Mouse (Mus musculus): ENCODE measurements around the gene Mybpc2. TPM values are rescaled to one million over a fixed set of nuclear protein-coding genes. Genes with fewer than 3 reads are reported as not detected.

Mybpc2 gene
- polyA plus RNA-seq, 1 experiment from 2014 or later = 1.2 TPM

- H3K27me3 ChIP-seq (replicated peaks) = peaks cover 54% of the 10 kb centered on the region
These were observed 63.5 kb downstream of the Mybpc2 start for GRCm38 (mm10) chr7:44460767-44461502.

GRCm38 (mm10) chr7:44460067-44460466, 64.4 kb downstream of the Mybpc2 start:
- Histone ChIP-seq H3K9ac (no peak overlapping the region), H3K9me3 (replicated peaks) (no peaks in the 10 kb centered on the region), H3K27ac (ENCODE audit: poor library complexity, severe bottlenecking) (no peak overlapping the region), H3K4me3 (no peak overlapping the region), H3K27me3 (replicated peaks) (peaks cover 54% of the 10 kb centered on the region), H3K4me2 (no peak overlapping the region), H3K36me3 (peaks cover 17% of the 10 kb centered on the region), H3K4me1 (replicated peaks) (peaks cover 22% of the 10 kb centered on the region)
- 69% methylated on average over 6 of the region's 6 CpGs for WGBS
- ATAC-seq (ENCODE audit: insufficient number of reproducible peaks, low FRiP score) = no peak

More at GRCm38 (mm10) chr7:44460767-44461502, 63.5 kb downstream of the Mybpc2 start:
- Histone ChIP-seq H3K4me2 (no peak overlapping the region), H3K4me1 (replicated peaks) (peaks cover 27% of the 10 kb centered on the region), H3K9ac (no peak overlapping the region), H3K9me3 (replicated peaks) (no peaks in the 10 kb centered on the region), H3K4me3 (no peak overlapping the region), H3K27ac (ENCODE audit: poor library complexity, severe bottlenecking) (no peak overlapping the region), H3K36me3 (peaks cover 17% of the 10 kb centered on the region)
- ATAC-seq (ENCODE audit: insufficient number of reproducible peaks, low FRiP score) = no peak
- 73% methylated on average over 31 of the region's 31 CpGs for WGBS

GRCm38 (mm10) chr7:44456302-44456701, 68.2 kb downstream of the Mybpc2 start:
- Histone ChIP-seq H3K9me3 (replicated peaks) (no peaks in the 10 kb centered on the region), H3K4me1 (replicated peaks) (peaks cover 10% of the 10 kb centered on the region), H3K4me3 (no peak overlapping the region), H3K9ac (no peak overlapping the region), H3K4me2 (no peak overlapping the region), H3K27ac (ENCODE audit: poor library complexity, severe bottlenecking) (no peak overlapping the region), H3K36me3 (peaks cover 9% of the 10 kb centered on the region), H3K27me3 (replicated peaks) (peaks cover 22% of the 10 kb centered on the region)
- ATAC-seq (ENCODE audit: insufficient number of reproducible peaks, low FRiP score) = no peak
- WGBS = 87% methylated on average over 1 of the region's 1 CpGs

- peak overlapping the region; percentile 48; the same call in 1 of the 2 replicates for H3K27ac ChIP-seq (ENCODE audit: poor library complexity, severe bottlenecking)
- peak overlapping the region; percentile 1; the same call in 1 of the 2 replicates for H3K9ac ChIP-seq
- H3K36me3 ChIP-seq = peaks cover 6% of the 10 kb centered on the region; the same call in 1 of the 2 replicates
- no peaks in the 10 kb centered on the region for H3K9me3 ChIP-seq (replicated peaks)
- no peaks in the 10 kb centered on the region; the same call in 1 of the 2 replicates for H3K27me3 ChIP-seq (replicated peaks)
- peaks cover 10% of the 10 kb centered on the region for H3K4me1 ChIP-seq (replicated peaks)
- ATAC-seq (ENCODE audit: insufficient number of reproducible peaks, low FRiP score) = peak; percentile 26; the same call in 1 of the 2 replicates
- no peak overlapping the region for H3K4me3 ChIP-seq
- H3K4me2 ChIP-seq = no peak overlapping the region
- 7% methylated on average over 3 of the region's 3 CpGs for WGBS
These were observed 71.2 kb downstream of the Mybpc2 start for GRCm38 (mm10) chr7:44453256-44453655.

Small RNA genes within 50 kb of the gene (microRNA-seq; reads per million reads assigned to microRNA genes)
- gene Mir7052 = not detected
- gene Mir7053 = 0.94 reads per million

Other genes starting within 250 kb of the Mybpc2 start
- gene Clec11a, start 217.8 kb downstream of the Mybpc2 start, polyA plus RNA-seq (2016; fragmentation: Nextera tagmentation; extraction: Ambion mirVana) = 0.68 and 0.79 TPM in 2 replicates
- 0.80 and 0.86 TPM in 2 replicates for gene Shank1, start 214.4 kb downstream of the Mybpc2 start, polyA plus RNA-seq (2016; fragmentation: Nextera tagmentation; extraction: Ambion mirVana)
- gene Syt3, start 140.6 kb downstream of the Mybpc2 start, polyA plus RNA-seq (2016; fragmentation: Nextera tagmentation; extraction: Ambion mirVana) = 0.55 and 0.63 TPM in 2 replicates
- gene 1700008O03Rik, start 138.8 kb downstream of the Mybpc2 start, polyA plus RNA-seq (2016; fragmentation: Nextera tagmentation; extraction: Ambion mirVana) = 0.40 and 0.94 TPM in 2 replicates
- 2.3 and 2.4 TPM in 2 replicates for gene Lrrc4b, start 95.6 kb downstream of the Mybpc2 start, polyA plus RNA-seq (2016; fragmentation: Nextera tagmentation; extraction: Ambion mirVana)
- 0.46 and 1.5 TPM in 2 replicates for gene Aspdh, start 59.3 kb downstream of the Mybpc2 start, polyA plus RNA-seq (2016; fragmentation: Nextera tagmentation; extraction: Ambion mirVana)
- 141 and 145 TPM in 2 replicates for gene Josd2, start 56.7 kb downstream of the Mybpc2 start, polyA plus RNA-seq (2016; fragmentation: Nextera tagmentation; extraction: Ambion mirVana)
- 111 and 114 TPM in 2 replicates for gene Emc10, start 28.1 kb downstream of the Mybpc2 start, polyA plus RNA-seq (2016; fragmentation: Nextera tagmentation; extraction: Ambion mirVana)
- gene Fam71e1, start 28.1 kb downstream of the Mybpc2 start, polyA plus RNA-seq (2016; fragmentation: Nextera tagmentation; extraction: Ambion mirVana) = 10.1 and 12.7 TPM in 2 replicates
- gene Spib, start 7.4 kb upstream of the Mybpc2 start, polyA plus RNA-seq (2016; fragmentation: Nextera tagmentation; extraction: Ambion mirVana) = 0.15 TPM in 1 of 2 replicates, not detected in the other
- gene Pold1, start 24.2 kb upstream of the Mybpc2 start, polyA plus RNA-seq (2016; fragmentation: Nextera tagmentation; extraction: Ambion mirVana) = 63.1 and 68.1 TPM in 2 replicates
- gene Nr1h2, start 29.3 kb upstream of the Mybpc2 start, polyA plus RNA-seq (2016; fragmentation: Nextera tagmentation; extraction: Ambion mirVana) = 54.7 and 55.3 TPM in 2 replicates
- 0.12 TPM in 1 of 2 replicates, not detected in the other for gene Napsa, start 47.7 kb upstream of the Mybpc2 start, polyA plus RNA-seq (2016; fragmentation: Nextera tagmentation; extraction: Ambion mirVana)
- gene Kcnc3, start 66.0 kb upstream of the Mybpc2 start, polyA plus RNA-seq (2016; fragmentation: Nextera tagmentation; extraction: Ambion mirVana) = 0.15 and 0.17 TPM in 2 replicates
- gene Myh14, start 146.2 kb upstream of the Mybpc2 start, polyA plus RNA-seq (2016; fragmentation: Nextera tagmentation; extraction: Ambion mirVana) = 0.59 and 1.0 TPM in 2 replicates
- gene Izumo2, start 184.1 kb upstream of the Mybpc2 start, polyA plus RNA-seq (2016; fragmentation: Nextera tagmentation; extraction: Ambion mirVana) = not detected in 2 replicates
- 29.4 and 32.2 TPM in 2 replicates for gene Vrk3, start 223.8 kb upstream of the Mybpc2 start, polyA plus RNA-seq (2016; fragmentation: Nextera tagmentation; extraction: Ambion mirVana)
- gene Zfp473, start 226.4 kb upstream of the Mybpc2 start, polyA plus RNA-seq (2016; fragmentation: Nextera tagmentation; extraction: Ambion mirVana) = 0.78 and 0.98 TPM in 2 replicates

Data from heart, embryonic 12.5 days (tissue).